Mouse (Mus musculus) MN1 (cell line): ENCODE measurements around the gene Fabp6.

Source experiments
- DNase-seq: peaks from one replicate; pipeline ENCODE4 v3.0.0-alpha.2; 2016; ENCODE audit warnings: low spot score

The Fabp6 gene

GRCm38 (mm10) chr11:43546678-43547077 lies 54.7 kb downstream of the Fabp6 start:
- no peak for DNase-seq
